Mouse (Mus musculus) fat pad, adult 2 months (tissue): ENCODE measurements around the gene Hba-a1.
"Not testable (repeated sequence)": the region's sequence is repeated elsewhere in the genome, so short reads cannot be mapped to it uniquely, and the experiment has no call there.

ENCODE experiments used
- DNase-seq: peaks from one replicate; pipeline ENCODE4 v3.0.0-alpha.2; 2011; ENCODE audit warnings: low read depth, low spot score; ENCODE audit errors: extremely low read depth

Gene Hba-a1

DNA sequence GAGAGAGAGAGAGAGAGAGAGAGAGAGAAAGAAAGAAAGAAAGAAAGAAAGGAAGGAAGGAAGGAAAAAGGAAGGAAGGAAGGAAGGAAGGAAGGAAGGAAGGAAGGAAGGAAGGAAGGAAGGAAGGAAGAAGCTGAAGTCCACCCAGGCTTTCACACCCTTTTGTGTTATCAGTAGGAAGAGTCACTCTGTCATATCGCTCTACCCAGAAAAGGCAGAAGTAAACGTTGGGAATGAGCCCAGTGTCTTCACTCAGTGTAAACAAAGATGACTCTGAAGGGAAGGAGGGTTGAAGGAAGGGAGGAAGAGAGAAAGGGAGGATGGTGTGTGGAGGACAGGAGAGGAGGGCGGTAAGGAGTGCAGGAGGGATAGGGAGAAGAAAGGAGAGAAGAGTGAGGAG, 10.2 kb downstream of the Hba-a1 start:
- DNase-seq: not testable (repeated sequence)

- not testable (repeated sequence) for DNase-seq
These were observed 12.9 kb downstream of the Hba-a1 start, which contains the start of gene Hba-a2 for GRCm38 (mm10) chr11:32296203-32296602. TSS of gene Hba-a2 (plus strand) at chr11:32296489.

DNA sequence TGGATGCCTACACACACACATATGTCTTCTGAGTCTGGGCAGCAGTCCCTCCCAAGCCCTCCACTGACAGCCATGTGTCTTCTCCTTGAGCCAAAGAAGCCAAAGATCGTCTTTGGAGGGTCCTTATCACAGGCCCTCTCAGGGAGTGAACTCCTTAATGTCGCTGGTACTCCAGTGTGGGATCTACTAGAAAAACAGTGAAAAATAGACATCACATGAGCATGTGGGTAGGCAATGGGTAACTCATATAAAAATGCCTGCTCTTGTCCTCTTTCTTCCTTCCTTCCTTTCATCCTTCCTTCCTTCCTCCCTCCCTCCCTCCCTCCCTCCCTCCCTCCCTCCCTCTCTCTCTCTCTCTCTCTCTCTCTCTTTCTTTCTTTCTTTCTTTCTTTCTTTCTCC, 14.1 kb downstream of the Hba-a1 start:
- not testable (repeated sequence) for DNase-seq

DNA sequence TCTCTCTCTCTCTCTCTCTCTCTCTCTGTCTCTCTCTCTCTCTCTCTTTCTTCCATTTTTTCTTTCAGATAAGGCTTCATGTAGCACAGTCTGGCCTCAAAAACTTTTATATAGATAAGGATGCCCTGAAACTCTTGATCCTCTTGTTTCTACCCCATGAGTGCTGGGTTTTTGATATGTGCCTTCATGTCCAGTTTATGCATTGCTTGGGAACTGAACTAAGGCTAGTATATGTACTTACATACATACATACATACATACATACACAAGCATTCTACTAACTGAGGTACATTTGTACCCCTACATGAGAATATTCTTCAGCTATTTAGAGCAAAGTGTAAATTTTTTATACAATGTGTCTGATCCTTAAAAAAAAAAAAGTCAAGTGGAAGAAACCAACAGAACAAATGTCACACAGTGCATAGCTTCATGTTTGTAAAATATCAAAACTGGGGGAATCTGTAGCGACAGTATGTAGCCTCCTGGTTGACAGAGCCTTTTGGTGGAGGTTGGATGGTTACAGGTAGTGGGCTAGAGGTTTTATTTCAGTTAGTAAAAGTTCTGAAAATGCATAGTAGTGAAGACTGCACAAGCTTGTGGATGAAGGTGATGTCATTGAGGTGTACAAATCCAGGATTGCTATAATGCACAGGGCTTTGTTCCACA, 14.7 kb downstream of the Hba-a1 start:
- DNase-seq: no peak

DNA sequence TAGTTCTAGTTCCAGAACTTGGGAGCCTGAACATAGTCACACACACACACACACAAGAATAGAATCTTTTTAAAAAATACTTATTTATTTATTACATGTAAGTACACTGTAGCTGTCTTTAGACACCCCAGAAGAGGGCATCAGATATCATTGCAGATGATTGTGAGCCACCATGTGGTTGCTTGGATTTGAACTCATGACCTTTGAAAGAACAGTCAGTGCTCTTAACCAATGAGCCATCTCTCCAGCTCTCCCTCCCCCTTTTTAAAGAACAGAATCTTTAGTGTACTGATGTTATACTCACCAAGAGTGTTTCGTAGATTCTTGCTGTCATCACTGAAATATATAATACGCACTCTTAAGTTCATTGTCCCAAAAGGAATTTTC, 15.2 kb downstream of the Hba-a1 start:
- no peak for DNase-seq

GRCm38 (mm10) chr11:32299865-32300264, 16.6 kb downstream of the Hba-a1 start, which contains the start of gene Hbq1a:
TSS of gene Hbq1a (plus strand) at chr11:32300069.
- DNase-seq: not testable (repeated sequence)

DNA sequence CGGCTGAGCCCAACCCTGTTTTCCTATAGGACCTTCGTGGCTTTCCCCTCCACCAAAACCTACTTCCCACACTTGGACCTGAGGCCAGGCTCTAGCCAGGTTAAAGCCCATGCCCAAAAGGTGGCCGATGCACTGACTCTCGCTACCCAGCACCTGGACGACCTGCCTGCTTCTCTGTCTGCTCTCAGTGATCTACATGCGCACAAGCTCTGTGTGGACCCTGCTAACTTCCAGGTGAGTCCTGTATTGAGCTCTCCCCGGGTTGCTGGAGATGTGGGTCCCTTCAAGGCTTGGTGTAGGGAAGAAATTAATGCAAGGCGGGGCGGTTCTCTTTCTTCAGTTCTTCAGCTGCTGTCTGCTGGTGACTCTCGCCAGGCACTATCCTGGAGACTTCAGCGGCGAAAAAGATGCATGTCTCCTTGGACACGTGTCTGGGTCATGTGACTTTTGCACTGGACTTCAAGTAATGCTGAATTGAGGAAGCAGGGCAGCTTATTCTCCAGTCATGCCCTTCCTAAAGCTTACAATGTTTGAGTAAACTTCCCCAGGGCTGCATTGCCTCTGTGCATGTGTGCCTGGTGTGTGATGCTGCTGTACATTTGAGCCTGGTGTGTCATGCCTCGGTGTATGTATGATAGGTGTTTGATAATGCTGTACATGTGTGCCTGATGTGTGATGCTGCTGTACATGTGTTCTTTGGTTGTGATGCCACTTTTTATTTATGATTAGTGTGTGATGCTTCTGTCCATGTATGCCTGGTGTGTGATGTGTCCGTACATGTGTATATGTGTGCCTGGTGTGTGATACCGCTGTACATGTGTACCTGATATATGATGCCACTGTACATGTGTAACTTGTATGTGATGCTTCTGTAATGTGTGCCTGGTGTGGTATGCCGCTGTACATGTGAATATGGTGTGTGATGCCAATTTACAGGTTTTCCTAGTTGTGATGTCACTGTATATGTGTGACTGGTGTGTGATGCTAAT, 17.3 kb downstream of the Hba-a1 start:
- no peak for DNase-seq

DNA sequence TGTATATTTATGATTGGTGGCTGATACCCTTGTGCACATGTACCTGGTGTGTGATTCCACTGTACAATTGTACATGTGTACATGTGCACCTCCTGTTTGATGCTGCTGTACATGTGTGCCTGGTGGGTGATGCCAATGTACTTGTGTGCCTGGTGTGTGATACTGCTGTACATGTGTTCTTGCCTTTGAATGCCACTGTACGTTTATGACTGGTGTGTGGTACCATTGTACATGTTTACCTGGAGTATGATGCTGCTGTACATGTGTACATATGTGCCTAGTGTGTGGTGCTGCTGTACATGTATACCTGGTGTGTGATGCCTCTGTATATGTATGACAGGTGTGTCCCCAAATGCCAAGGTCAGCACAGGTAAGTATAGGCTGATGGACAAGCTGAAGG, 18.2 kb downstream of the Hba-a1 start:
- DNase-seq: no peak

DNA sequence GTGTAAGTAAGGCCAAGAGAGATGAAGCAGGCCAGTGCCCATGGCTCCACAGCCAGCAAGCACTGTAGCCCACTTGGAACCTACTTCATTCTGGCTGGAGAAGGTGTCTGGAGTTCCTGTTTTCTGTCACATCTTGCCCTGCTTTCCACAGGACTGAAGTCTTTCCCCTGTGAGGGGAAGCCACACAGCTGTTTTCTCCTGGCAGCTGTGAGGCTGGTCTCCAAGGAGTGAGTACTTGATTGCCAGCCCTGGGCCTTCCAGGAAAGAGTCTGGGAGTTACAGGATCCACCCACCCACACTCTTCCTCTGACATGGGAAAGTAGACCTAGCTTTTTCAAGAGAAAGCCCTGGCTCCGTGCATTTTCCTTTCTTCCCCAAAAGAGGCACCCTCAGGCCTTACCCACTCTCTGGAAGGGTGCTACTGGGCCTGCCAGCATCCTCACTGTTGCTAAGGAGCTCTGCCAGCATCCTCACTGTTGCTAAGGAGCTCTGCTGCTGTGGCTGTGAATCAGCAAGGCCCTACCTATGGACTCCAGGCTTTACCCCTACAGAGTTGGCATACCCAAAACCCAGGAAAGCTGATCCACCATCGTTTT, 19.6 kb downstream of the Hba-a1 start:
- no peak for DNase-seq

GRCm38 (mm10) chr11:32303455-32303854, 20.1 kb downstream of the Hba-a1 start:
- no peak for DNase-seq

GRCm38 (mm10) chr11:32307006-32307405, 23.7 kb downstream of the Hba-a1 start:
- no peak for DNase-seq

GRCm38 (mm10) chr11:32309446-32309845, 26.1 kb downstream of the Hba-a1 start:
- no peak for DNase-seq

- DNase-seq: no peak
These were observed 26.6 kb downstream of the Hba-a1 start for GRCm38 (mm10) chr11:32309928-32310327.

DNA sequence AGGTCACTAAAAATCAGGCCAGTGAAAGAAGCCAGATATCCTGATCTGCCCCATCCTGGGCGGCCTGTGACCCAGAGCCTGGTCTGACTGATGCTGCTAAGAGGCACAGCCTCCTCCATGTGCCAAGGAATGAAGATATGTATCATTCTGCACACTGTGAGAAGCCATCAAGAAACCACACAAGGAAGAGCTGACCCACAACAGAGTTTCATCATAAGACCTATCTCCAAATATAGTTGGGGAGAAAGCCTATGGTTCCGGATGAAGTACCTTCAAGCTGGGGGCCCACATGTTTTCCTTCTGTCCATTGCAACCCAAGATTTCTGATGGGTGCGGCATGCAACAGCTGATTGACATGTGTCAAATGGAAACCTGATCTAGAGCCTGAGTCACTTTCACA, 32.7 kb downstream of the Hba-a1 start:
- DNase-seq: no peak

DNA sequence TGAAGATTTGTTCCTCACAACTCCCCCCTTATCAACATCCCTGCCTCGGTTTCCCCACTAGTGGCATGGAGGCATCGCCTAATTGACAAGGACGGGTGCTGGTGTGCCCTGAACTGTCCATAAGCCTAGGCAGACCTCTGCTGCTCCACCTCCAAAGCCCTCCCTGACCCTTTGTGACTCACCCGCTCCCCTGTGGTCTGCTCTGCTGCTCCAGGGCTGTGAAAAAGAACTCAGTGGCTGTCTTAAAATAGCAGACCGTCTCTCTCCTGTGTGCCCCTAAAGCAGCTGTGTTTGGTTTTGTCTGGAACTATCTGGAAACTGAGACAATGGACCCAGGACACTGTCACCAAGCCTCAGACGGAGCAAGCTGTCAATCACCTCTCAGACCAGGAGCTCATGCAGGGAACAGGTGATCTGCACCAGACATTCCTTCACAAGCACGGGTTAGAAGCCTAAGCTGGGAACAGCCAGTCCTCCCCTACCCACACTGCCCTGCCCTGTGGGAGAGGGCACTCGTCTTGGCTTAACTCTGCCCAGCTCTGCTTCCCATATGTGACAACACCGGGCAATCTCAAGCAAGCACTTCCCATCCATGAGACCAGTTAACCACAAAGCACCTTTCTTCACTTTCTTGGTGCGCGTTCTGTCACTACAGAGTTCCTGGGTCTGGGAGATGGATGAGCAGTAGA, 37.3 kb downstream of the Hba-a1 start:
- no peak for DNase-seq

GRCm38 (mm10) chr11:32321196-32321565, 37.9 kb downstream of the Hba-a1 start:
- DNase-seq: no peak

GRCm38 (mm10) chr11:32324609-32325008, 41.3 kb downstream of the Hba-a1 start:
- DNase-seq: no peak

GRCm38 (mm10) chr11:32331075-32331474, 47.8 kb downstream of the Hba-a1 start:
- DNase-seq: no peak

DNA sequence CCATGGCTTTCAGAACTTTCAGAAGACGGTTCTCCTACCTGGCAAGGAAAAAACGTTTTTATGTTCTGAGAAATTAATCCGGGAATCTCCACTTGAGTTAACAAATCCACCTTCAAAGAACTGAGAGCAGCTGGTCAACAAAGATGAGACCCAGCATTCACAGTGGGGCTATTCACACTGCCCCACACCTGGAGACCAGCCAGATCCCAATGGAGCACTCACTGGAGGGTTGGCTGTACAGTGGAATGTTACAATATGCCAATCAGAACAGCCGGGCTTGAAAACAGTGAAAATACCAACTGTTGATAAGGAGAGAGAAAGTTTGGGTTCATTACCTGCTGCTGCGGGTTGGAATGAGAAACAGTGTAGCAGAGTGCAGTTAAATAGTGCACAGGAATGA, 48.5 kb downstream of the Hba-a1 start:
- DNase-seq: no peak

DNA sequence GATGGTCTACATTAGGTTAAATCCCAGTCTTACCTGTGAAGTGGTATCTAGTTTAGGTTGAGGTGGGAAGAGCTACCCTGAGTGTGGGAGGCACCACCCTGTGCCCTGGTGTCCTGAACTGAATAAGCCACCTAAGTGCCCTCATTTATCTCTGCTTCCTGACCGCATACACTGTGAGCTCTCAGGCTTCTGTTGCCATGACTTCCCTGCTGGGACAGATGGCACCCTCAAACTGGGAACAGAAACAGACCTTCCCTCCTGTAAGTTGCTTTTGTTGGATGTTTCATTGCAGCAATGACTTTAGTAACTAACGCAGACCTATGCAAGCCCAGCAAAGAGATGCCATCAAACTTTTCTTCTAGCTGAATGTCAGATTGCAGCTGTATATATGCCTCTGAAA, 49.9 kb downstream of the Hba-a1 start:
- no peak for DNase-seq
